Mouse (Mus musculus) forebrain, postnatal 0 days (tissue): Measurements from ENCODE around the gene Sec14l1. TPM values are rescaled to one million over a fixed set of nuclear protein-coding genes. Genes with fewer than 3 reads are reported as not detected.

Experiments
- ATAC-seq: fragments of 200-750 bp; cut with Nextera tagmentation; 2 replicates; pipeline ENCODE4 v1.8.0; 2017; ENCODE audit warnings: mild to moderate bottlenecking, moderate library complexity
- DNase-seq: peaks from one replicate; pipeline ENCODE4 v3.0.0-alpha.2; 2015
- H3K27ac ChIP-seq: fragments of 300-500 bp; sonication (generic); 2 replicates; pipeline ENCODE4 v1.5.1; 2014; ENCODE audit warnings: low read depth, mild to moderate bottlenecking, antibody characterized with exemption, low read length, moderate library complexity, mixed read lengths
- H3K27me3 ChIP-seq: fragments of 300-500 bp; sonication (generic); 2 replicates; pipeline ENCODE4 v1.6.1; 2014; ENCODE audit warnings: mild to moderate bottlenecking, low read length, mixed read lengths; ENCODE audit not compliant: insufficient read depth
- H3K36me3 ChIP-seq: fragments of 300-500 bp; sonication (generic); 2 replicates; pipeline ENCODE4 v1.6.1; 2014; ENCODE audit warnings: mild to moderate bottlenecking, moderate library complexity; ENCODE audit not compliant: insufficient read depth
- H3K4me1 ChIP-seq: fragments of 300-500 bp; sonication (generic); 2 replicates; pipeline ENCODE4 v1.6.1; 2014; ENCODE audit warnings: antibody characterized with exemption; ENCODE audit not compliant: insufficient read depth
- H3K4me2 ChIP-seq: fragments of 300-500 bp; sonication (generic); 2 replicates; pipeline ENCODE4 v1.6.1; 2014; ENCODE audit warnings: low read depth, mild to moderate bottlenecking, moderate library complexity
- H3K4me3 ChIP-seq: fragments of 300-500 bp; sonication (generic); 2 replicates; pipeline ENCODE4 v1.5.1; 2014; ENCODE audit warnings: low read depth, low read length, mixed read lengths
- H3K9ac ChIP-seq: fragments of 300-500 bp; sonication (generic); 2 replicates; pipeline ENCODE4 v1.6.1; 2014; ENCODE audit warnings: mild to moderate bottlenecking
- H3K9me3 ChIP-seq: fragments of 300-500 bp; sonication (generic); 2 replicates; pipeline ENCODE4 v1.6.1; 2016; ENCODE audit warnings: low read length
- CTCF ChIP-seq: sonication (generic); IDR thresholded peaks from 2 replicates; pipeline ENCODE4 v1.5.1; 2016; ENCODE audit warnings: antibody characterized with exemption, control low read depth, low read depth
- WGBS: fragments of 180-500 bp; shearing (Covaris S2); extraction: QIAGEN DNeasy Blood & Tissue Kit; methylation state at CpG from one replicate; pipeline ENCODE4 v1.1.7; 2014; 5-methylcytosine and 5-hydroxymethylcytosine counted together
- polyA plus RNA-seq: library from polyadenylated mRNA; unstranded; fragments of >200 nt; fragmentation: Nextera tagmentation; extraction: Ambion mirVana; gene quantifications from 2 replicates; pipeline ENCODE4 v1.2.1, GENCODE M21; 2015
- total RNA-seq: library from RNA; depleted of rRNA; stranded (reverse); fragments of >200 nt; gene quantifications from 2 replicates; pipeline ENCODE4 v1.2.3, GENCODE M21; 2014

The Sec14l1 gene
- total and polyA plus RNA-seq, 2 experiments from 2014 or later, result 65.1 to 81.3 TPM

DNA sequence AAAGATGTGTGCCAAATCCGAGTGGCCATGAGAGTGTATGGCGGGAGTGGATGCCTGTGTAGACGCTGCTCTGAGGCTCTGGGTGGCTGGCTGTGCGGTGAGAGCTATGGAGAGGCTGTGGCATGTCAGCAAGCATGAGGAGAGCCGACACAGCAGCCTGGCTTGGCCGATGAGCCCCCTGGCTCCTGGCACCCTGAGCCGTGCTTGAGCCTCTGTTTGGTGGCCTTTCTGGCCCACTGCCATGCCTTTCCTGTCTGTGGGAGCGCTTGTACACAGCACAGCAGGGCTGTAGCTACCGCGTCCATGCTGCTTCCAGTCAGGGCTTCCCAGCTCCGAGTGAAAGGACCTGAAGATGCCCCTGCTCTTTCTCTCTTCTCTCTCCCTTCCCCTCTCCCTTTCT lies 43.4 kb downstream of the Sec14l1 start:
- Histone ChIP-seq H3K27me3 (no peaks in the 10 kb centered on the region), H3K9ac (0 out of 2 replicates have a peak overlapping the region, but pooled peaks have one; percentile 10), H3K27ac (0 out of 2 replicates have a peak overlapping the region, but pooled peaks have one; percentile 1), H3K36me3 (peaks cover 59% of the 10 kb centered on the region), H3K9me3 (no peaks in the 10 kb centered on the region), H3K4me3 (no peak overlapping the region), H3K4me2 (no peak overlapping the region), H3K4me1 (peaks cover 4% of the 10 kb centered on the region; the same call in 1 of the 2 replicates)
- DNase-seq (no peak), ATAC-seq (peak; percentile 66)
- no peak for TF ChIP-seq CTCF
- WGBS, result 26% methylated on average over 11 of the region's 11 CpGs

DNA sequence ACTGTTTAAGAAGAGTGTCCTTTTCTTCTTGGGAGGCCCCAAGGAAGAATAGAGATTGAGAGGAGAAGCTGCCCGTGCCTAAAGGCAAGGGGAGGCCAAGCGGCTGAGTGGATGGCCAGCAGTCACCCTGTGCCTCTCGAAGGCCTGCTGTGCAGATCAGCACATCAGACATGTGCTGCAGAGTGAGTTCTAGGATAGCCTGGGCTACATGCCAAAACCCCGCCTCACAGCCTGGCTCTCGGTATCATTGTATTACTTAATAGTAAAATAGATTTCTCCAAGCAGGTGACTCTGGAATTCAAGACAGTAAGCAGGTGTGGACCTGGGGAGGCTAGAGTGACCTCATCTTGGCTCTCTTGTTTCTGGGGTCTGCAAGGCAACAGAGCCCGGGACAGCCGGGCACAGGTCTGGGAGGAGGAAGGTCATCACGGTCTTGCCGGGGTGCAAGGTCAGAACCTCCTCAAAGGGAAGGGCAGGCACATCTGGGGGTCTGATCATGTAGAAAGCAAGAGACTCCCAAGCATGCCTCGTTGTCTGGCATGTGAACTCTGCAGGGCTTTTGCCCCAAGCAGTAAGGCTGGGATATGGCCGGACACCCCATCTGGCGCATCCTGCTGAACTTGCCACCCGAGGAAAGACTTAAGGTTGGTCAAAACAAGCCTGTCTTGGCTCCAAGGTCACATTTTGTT lies 44.4 kb downstream of the Sec14l1 start:
- WGBS, result 73% methylated on average over 13 of the region's 13 CpGs
- no peak overlapping the region for H3K27ac ChIP-seq

GRCm38 (mm10) chr11:117159946-117160307 lies 45.0 kb downstream of the Sec14l1 start:
- H3K9ac ChIP-seq, result no peak overlapping the region
- no peak for TF ChIP-seq CTCF
- peaks cover 4% of the 10 kb centered on the region; the same call in 1 of the 2 replicates for H3K4me1 ChIP-seq
- ATAC-seq (no peak), DNase-seq (no peak)
- no peaks in the 10 kb centered on the region for H3K27me3 ChIP-seq
- H3K27ac ChIP-seq, result no peak overlapping the region
- no peak overlapping the region for H3K4me2 ChIP-seq
- peaks cover 45% of the 10 kb centered on the region for H3K36me3 ChIP-seq
- no peak overlapping the region for H3K4me3 ChIP-seq
- no peaks in the 10 kb centered on the region for H3K9me3 ChIP-seq
- WGBS, result 35% methylated on average over 5 of the region's 5 CpGs

More for the DNA sequence above, 44.4 kb downstream of the Sec14l1 start:
- no peak for TF ChIP-seq CTCF
- Histone ChIP-seq H3K9me3 (no peaks in the 10 kb centered on the region), H3K9ac (no peak overlapping the region), H3K4me3 (no peak overlapping the region), H3K4me1 (peaks cover 4% of the 10 kb centered on the region; the same call in 1 of the 2 replicates), H3K4me2 (no peak overlapping the region), H3K27me3 (no peaks in the 10 kb centered on the region), H3K36me3 (peaks cover 51% of the 10 kb centered on the region)
- no peak for ATAC-seq
- DNase-seq, result no peak

GRCm38 (mm10) chr11:117160791-117161190 lies 45.8 kb downstream of the Sec14l1 start:
- Histone ChIP-seq H3K27me3 (no peaks in the 10 kb centered on the region), H3K4me2 (no peak overlapping the region), H3K9ac (no peak overlapping the region), H3K4me3 (no peak overlapping the region), H3K36me3 (peaks cover 37% of the 10 kb centered on the region), H3K27ac (no peak overlapping the region), H3K9me3 (no peaks in the 10 kb centered on the region), H3K4me1 (peaks cover 4% of the 10 kb centered on the region; the same call in 1 of the 2 replicates)
- DNase-seq, result no peak
- ATAC-seq, result no peak
- no peak for TF ChIP-seq CTCF
- whole genome bisulfite sequencing, result 96% methylated on average over 12 of the region's 12 CpGs

GRCm38 (mm10) chr11:117161574-117161973 lies 46.6 kb downstream of the Sec14l1 start:
- no peaks in the 10 kb centered on the region for H3K9me3 ChIP-seq
- no peak for TF ChIP-seq CTCF
- no peak for DNase-seq
- no peak overlapping the region for H3K4me2 ChIP-seq
- H3K4me1 ChIP-seq, result peaks cover 4% of the 10 kb centered on the region; the same call in 1 of the 2 replicates
- H3K4me3 ChIP-seq, result no peak overlapping the region
- H3K27me3 ChIP-seq, result no peaks in the 10 kb centered on the region
- H3K9ac ChIP-seq, result no peak overlapping the region
- 71% methylated on average over 8 of the region's 8 CpGs for WGBS
- peaks cover 31% of the 10 kb centered on the region for H3K36me3 ChIP-seq
- no peak overlapping the region for H3K27ac ChIP-seq
- ATAC-seq, result no peak

DNA sequence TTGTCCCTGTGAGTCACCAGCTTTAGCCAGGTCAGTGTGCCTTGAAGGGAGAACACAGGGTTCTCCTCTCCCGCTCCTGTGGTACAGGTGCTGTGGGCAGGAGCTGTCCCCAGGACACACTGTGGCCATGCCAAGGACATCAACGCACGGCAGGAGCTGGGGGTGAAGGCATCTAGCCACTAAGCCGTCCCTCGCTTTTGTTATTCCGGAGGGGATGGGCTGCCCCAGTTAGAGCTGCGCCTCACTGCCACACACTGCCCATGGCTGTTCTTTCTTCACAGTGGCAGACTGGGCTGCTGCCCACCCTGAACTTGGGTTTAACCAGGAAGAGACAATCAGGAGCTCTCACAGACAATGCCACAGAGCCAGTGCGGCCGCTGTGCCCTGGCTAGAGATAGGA lies 48.1 kb downstream of the Sec14l1 start:
- Histone ChIP-seq H3K4me3 (no peak overlapping the region), H3K9ac (no peak overlapping the region), H3K36me3 (peaks cover 20% of the 10 kb centered on the region), H3K4me1 (peaks cover 4% of the 10 kb centered on the region; the same call in 1 of the 2 replicates), H3K27ac (no peak overlapping the region), H3K27me3 (no peaks in the 10 kb centered on the region), H3K9me3 (no peaks in the 10 kb centered on the region), H3K4me2 (no peak overlapping the region)
- TF ChIP-seq CTCF, result no peak
- ATAC-seq, result no peak
- 80% methylated on average over 9 of the region's 9 CpGs for WGBS
- DNase-seq, result no peak

DNA sequence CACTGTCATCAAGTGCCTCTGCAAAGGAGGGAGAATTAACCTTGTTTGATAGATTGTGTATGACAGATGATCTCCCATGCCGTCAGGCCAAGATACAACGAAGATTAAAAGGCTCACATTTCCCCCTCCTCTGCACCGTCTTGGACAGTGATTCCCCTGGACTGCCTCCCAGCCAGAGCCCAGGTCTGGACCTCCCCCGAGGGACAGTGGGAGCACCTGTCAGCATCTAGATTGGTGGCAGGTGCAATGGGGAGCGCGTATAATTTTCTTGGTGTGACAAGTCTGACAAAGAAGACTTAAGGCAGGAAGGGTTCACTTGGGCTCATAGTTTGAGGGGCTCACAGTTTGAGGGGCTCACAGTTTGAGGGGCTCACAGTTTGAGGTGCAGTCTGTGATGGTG lies 48.8 kb downstream of the Sec14l1 start:
- TF ChIP-seq CTCF, result no peak
- WGBS, result 91% methylated on average over 6 of the region's 6 CpGs
- no peak overlapping the region for H3K9ac ChIP-seq
- no peak overlapping the region for H3K27ac ChIP-seq
- H3K36me3 ChIP-seq, result peaks cover 14% of the 10 kb centered on the region; the same call in 1 of the 2 replicates
- no peak overlapping the region for H3K4me2 ChIP-seq
- H3K27me3 ChIP-seq, result no peaks in the 10 kb centered on the region
- H3K4me3 ChIP-seq, result no peak overlapping the region
- peaks cover 2% of the 10 kb centered on the region; the same call in 1 of the 2 replicates for H3K4me1 ChIP-seq
- no peak for ATAC-seq
- DNase-seq, result no peak
- no peaks in the 10 kb centered on the region for H3K9me3 ChIP-seq
